Mouse (Mus musculus) intestine, postnatal 0 days (tissue): Measurements from ENCODE around the gene 9930022D16Rik. TPM values are rescaled to one million over a fixed set of nuclear protein-coding genes. Genes with fewer than 3 reads are reported as not detected.

Experiments used
- ATAC-seq: fragments of 200-750 bp; cut with Nextera tagmentation; 2 replicates; pipeline ENCODE4 v1.8.0; 2017; ENCODE audit warnings: mild to moderate bottlenecking, moderate TSS enrichment, moderate library complexity
- H3K27ac ChIP-seq: fragments of 300-500 bp; sonication (generic); 2 replicates; pipeline ENCODE4 v1.5.1; 2014; ENCODE audit warnings: mild to moderate bottlenecking, low read depth, low read length, moderate library complexity
- H3K27me3 ChIP-seq: fragments of 300-500 bp; sonication (generic); replicated peaks from 2 replicates; pipeline ENCODE4 v1.6.1; 2014; ENCODE audit warnings: low read length, mixed read lengths; ENCODE audit not compliant: control insufficient read depth, insufficient read depth
- H3K36me3 ChIP-seq: fragments of 300-500 bp; sonication (generic); 2 replicates; pipeline ENCODE4 v1.6.1; 2014; ENCODE audit warnings: mild to moderate bottlenecking, moderate library complexity; ENCODE audit not compliant: control insufficient read depth, insufficient read depth
- H3K4me1 ChIP-seq: fragments of 300-500 bp; sonication (generic); replicated peaks from 2 replicates; pipeline ENCODE4 v1.6.1; 2014; ENCODE audit warnings: antibody characterized with exemption, low read length, mixed read lengths; ENCODE audit not compliant: control insufficient read depth, insufficient read depth
- H3K4me2 ChIP-seq: fragments of 300-500 bp; sonication (generic); replicated peaks from 2 replicates; pipeline ENCODE4 v1.6.1; 2014; ENCODE audit warnings: low read depth, mild to moderate bottlenecking, moderate library complexity
- H3K4me3 ChIP-seq: fragments of 300-500 bp; sonication (generic); 2 replicates; pipeline ENCODE4 v1.5.1; 2014; ENCODE audit warnings: low read depth, low read length
- H3K9ac ChIP-seq: fragments of 300-500 bp; sonication (generic); 2 replicates; pipeline ENCODE4 v1.6.1; 2014; ENCODE audit warnings: mild to moderate bottlenecking, low read depth, low read length
- H3K9me3 ChIP-seq: fragments of 300-500 bp; sonication (generic); 2 replicates; pipeline ENCODE4 v1.6.1; 2016; ENCODE audit warnings: mixed run types; ENCODE audit not compliant: control insufficient read depth
- CTCF ChIP-seq: sonication (generic); IDR thresholded peaks from 2 replicates; pipeline ENCODE4 v1.5.1; 2016; ENCODE audit warnings: low read depth, mild to moderate bottlenecking, control low read depth, antibody characterized with exemption, moderate library complexity
- WGBS: fragments of 180-500 bp; shearing (Covaris S2); extraction: QIAGEN DNeasy Blood & Tissue Kit; methylation state at CpG from one replicate; pipeline ENCODE4 v1.1.7; 2014; 5-methylcytosine and 5-hydroxymethylcytosine counted together
- polyA plus RNA-seq: library from polyadenylated mRNA; unstranded; fragments of >200 nt; fragmentation: Nextera tagmentation; extraction: Ambion mirVana; gene quantifications from 2 replicates; pipeline ENCODE4 v1.2.1, GENCODE M21; 2015

Gene 9930022D16Rik
- 0.08 TPM in 1 of 2 replicates, not detected in the other for polyA plus RNA-seq

GRCm38 (mm10) chr11:109413617-109414016 lies at the start of gene 9930022D16Rik:
9930022D16Rik (plus strand) TSS chr11:109413917.
- H3K4me1 ChIP-seq: no peaks in the 10 kb centered on the region
- H3K4me2 ChIP-seq: no peak within 1 kb of the TSS
- ATAC-seq: no peak
- 77% methylated on average over 6 of the region's 6 CpGs for WGBS
- no peak within 1 kb of the TSS for H3K9ac ChIP-seq
- H3K36me3 ChIP-seq: no peaks in the 10 kb centered on the region
- no peak within 1 kb of the TSS for H3K27ac ChIP-seq
- H3K9me3 ChIP-seq: no peaks in the 10 kb centered on the region
- TF ChIP-seq CTCF: no peak
- no peaks in the 10 kb centered on the region for H3K27me3 ChIP-seq
- H3K4me3 ChIP-seq: no peak within 1 kb of the TSS

GRCm38 (mm10) chr11:109364337-109364736 lies 49.4 kb upstream of the 9930022D16Rik start:
- Histone ChIP-seq H3K4me2 (peak overlapping the region; percentile 70), H3K4me1 (peaks cover 33% of the 10 kb centered on the region), H3K9ac (peak overlapping the region; percentile 24; the same call in 1 of the 2 replicates), H3K27me3 (no peaks in the 10 kb centered on the region), H3K27ac (peak overlapping the region; percentile 50; the same call in 1 of the 2 replicates), H3K9me3 (no peaks in the 10 kb centered on the region), H3K36me3 (peaks cover 12% of the 10 kb centered on the region; the same call in 1 of the 2 replicates), H3K4me3 (peak overlapping the region; percentile 96)
- ATAC-seq: no peak
- WGBS: 49% methylated on average over 2 of the region's 2 CpGs
- TF ChIP-seq CTCF: no peak

- H3K27me3 ChIP-seq: no peaks in the 10 kb centered on the region
- no peak for TF ChIP-seq CTCF
- no peaks in the 10 kb centered on the region for H3K9me3 ChIP-seq
- H3K4me2 ChIP-seq: peak overlapping the region; percentile 70
- peaks cover 33% of the 10 kb centered on the region for H3K4me1 ChIP-seq
- H3K9ac ChIP-seq: 0 out of 2 replicates have a peak overlapping the region, but pooled peaks have one; percentile 24
- peak overlapping the region; percentile 96 for H3K4me3 ChIP-seq
- H3K36me3 ChIP-seq: peaks cover 12% of the 10 kb centered on the region; the same call in 1 of the 2 replicates
- H3K27ac ChIP-seq: peak overlapping the region; percentile 50; the same call in 1 of the 2 replicates
- WGBS: 55% methylated on average over 10 of the region's 10 CpGs
- ATAC-seq: no peak
Observed at GRCm38 (mm10) chr11:109364881-109365280, 48.8 kb upstream of the 9930022D16Rik start.

- 0 out of 2 replicates have a peak overlapping the region, but pooled peaks have one; percentile 96 for H3K4me3 ChIP-seq
- no peak for TF ChIP-seq CTCF
- ATAC-seq: no peak
- H3K36me3 ChIP-seq: peaks cover 13% of the 10 kb centered on the region; the same call in 1 of the 2 replicates
- WGBS: 89% methylated on average over 5 of the region's 5 CpGs
- 0 out of 2 replicates have a peak overlapping the region, but pooled peaks have one; percentile 11 for H3K9ac ChIP-seq
- H3K27ac ChIP-seq: 0 out of 2 replicates have a peak overlapping the region, but pooled peaks have one; percentile 79
- peak overlapping the region; percentile 70 for H3K4me2 ChIP-seq
- H3K27me3 ChIP-seq: no peaks in the 10 kb centered on the region
- peaks cover 33% of the 10 kb centered on the region for H3K4me1 ChIP-seq
- H3K9me3 ChIP-seq: no peaks in the 10 kb centered on the region
Observed at GRCm38 (mm10) chr11:109365818-109366217, 47.9 kb upstream of the 9930022D16Rik start.

DNA sequence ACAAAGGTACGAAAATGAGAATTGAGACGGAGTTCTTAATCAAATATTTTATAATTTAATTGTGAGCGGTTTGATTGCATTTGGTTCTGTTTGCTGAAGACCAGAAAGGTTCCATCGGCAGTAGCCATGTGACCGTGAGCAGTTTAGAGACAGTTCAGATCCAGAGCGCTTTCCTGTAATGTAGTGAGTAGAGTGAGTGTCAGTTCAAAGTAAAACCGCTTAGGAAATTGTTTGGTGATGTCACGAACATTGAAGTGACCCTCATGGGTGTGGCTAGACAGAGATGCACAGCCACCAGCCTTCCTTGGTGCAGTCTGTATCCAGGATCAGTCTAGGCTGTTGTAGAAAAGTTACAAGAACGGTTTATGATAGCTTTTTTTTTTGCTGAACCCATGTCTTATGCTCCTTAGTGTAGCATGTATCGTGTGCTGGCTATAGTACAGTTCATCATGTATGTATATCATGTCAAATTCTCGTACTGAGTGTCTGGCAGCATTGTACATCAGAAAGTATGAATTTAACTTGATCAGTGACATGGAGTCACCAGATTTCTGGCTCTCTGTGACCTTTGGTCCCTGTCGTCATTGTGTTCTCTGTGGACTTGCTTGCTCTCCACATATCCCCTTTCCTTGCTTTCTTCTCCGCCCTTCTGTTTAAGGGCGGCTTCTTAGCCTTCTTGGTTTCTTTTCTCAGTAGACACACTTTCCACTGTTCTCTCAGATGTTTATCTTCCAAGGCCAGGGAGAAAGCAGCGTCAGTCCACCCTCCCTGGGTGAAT lies 46.7 kb upstream of the 9930022D16Rik start:
- no peak for ATAC-seq
- peak overlapping the region; percentile 79 for H3K27ac ChIP-seq
- H3K9me3 ChIP-seq: no peaks in the 10 kb centered on the region
- 45% methylated on average over 15 of the region's 15 CpGs for WGBS
- peaks cover 19% of the 10 kb centered on the region; the same call in 1 of the 2 replicates for H3K36me3 ChIP-seq
- H3K27me3 ChIP-seq: no peaks in the 10 kb centered on the region
- H3K9ac ChIP-seq: 0 out of 2 replicates have a peak overlapping the region, but pooled peaks have one; percentile 17
- peaks cover 33% of the 10 kb centered on the region for H3K4me1 ChIP-seq
- peak overlapping the region; percentile 47 for H3K4me2 ChIP-seq
- no peak for TF ChIP-seq CTCF
- 0 out of 2 replicates have a peak overlapping the region, but pooled peaks have one; percentile 7 for H3K4me3 ChIP-seq

GRCm38 (mm10) chr11:109369026-109369637 lies 44.6 kb upstream of the 9930022D16Rik start:
- Histone ChIP-seq H3K9me3 (no peaks in the 10 kb centered on the region), H3K4me1 (peaks cover 33% of the 10 kb centered on the region), H3K4me2 (peak overlapping the region; percentile 9; the same call in 1 of the 2 replicates), H3K9ac (no peak overlapping the region), H3K27ac (peak overlapping the region; percentile 57), H3K27me3 (no peaks in the 10 kb centered on the region), H3K4me3 (no peak overlapping the region), H3K36me3 (peaks cover 24% of the 10 kb centered on the region; the same call in 1 of the 2 replicates)
- WGBS: 51% methylated on average over 3 of the region's 3 CpGs
- TF ChIP-seq CTCF: no peak
- ATAC-seq: peak; percentile 56
